Mouse (Mus musculus): ENCODE measurements around the gene Prkag2.

The Prkag2 gene

GRCm38 (mm10) chr5:24959758-24960157 lies 140.7 kb downstream of the Prkag2 start:
- DNase-seq = no peak

GRCm38 (mm10) chr5:24958596-24958995 lies 141.8 kb downstream of the Prkag2 start:
- no peak for DNase-seq

- no peak for DNase-seq
Measured at GRCm38 (mm10) chr5:24956891-24957290, 143.6 kb downstream of the Prkag2 start.

- no peak for DNase-seq
Measured at GRCm38 (mm10) chr5:24952842-24953741, 147.3 kb downstream of the Prkag2 start.

- no peak for DNase-seq
Measured at GRCm38 (mm10) chr5:24952212-24952611, 148.2 kb downstream of the Prkag2 start.

GRCm38 (mm10) chr5:24950891-24951574 lies 149.4 kb downstream of the Prkag2 start:
- no peak for DNase-seq

- no peak for DNase-seq
Measured at GRCm38 (mm10) chr5:24950039-24950438, 150.4 kb downstream of the Prkag2 start.

- DNase-seq = no peak
Measured at GRCm38 (mm10) chr5:24938046-24938822, 162.2 kb downstream of the Prkag2 start.

GRCm38 (mm10) chr5:24936451-24936850 lies 164.0 kb downstream of the Prkag2 start:
- DNase-seq = no peak

GRCm38 (mm10) chr5:24935446-24935845 lies 165.0 kb downstream of the Prkag2 start:
- DNase-seq = no peak

GRCm38 (mm10) chr5:24933760-24934159 lies 166.7 kb downstream of the Prkag2 start:
- no peak for DNase-seq

- no peak for DNase-seq
Measured at GRCm38 (mm10) chr5:24931578-24932185, 168.8 kb downstream of the Prkag2 start.

GRCm38 (mm10) chr5:24930831-24931577 lies 169.4 kb downstream of the Prkag2 start:
- DNase-seq = no peak

GRCm38 (mm10) chr5:24928816-24929215 lies 171.6 kb downstream of the Prkag2 start:
- no peak for DNase-seq

GRCm38 (mm10) chr5:24927706-24928105 lies 172.7 kb downstream of the Prkag2 start:
- DNase-seq = no peak

GRCm38 (mm10) chr5:24919155-24919554 lies 181.3 kb downstream of the Prkag2 start:
- no peak for DNase-seq

GRCm38 (mm10) chr5:24916511-24916910 lies 183.9 kb downstream of the Prkag2 start:
- no peak for DNase-seq

- no peak for DNase-seq
Measured at GRCm38 (mm10) chr5:24915119-24915518, 185.3 kb downstream of the Prkag2 start.

- no peak for DNase-seq
Measured at GRCm38 (mm10) chr5:24913656-24914055, 186.8 kb downstream of the Prkag2 start.

- peak; percentile 24 to 37 for DNase-seq
Measured at GRCm38 (mm10) chr5:24908820-24909716, 191.4 kb downstream of the Prkag2 start.
